Mouse (Mus musculus): ENCODE measurements around the gene Olfr1394.

DNA sequence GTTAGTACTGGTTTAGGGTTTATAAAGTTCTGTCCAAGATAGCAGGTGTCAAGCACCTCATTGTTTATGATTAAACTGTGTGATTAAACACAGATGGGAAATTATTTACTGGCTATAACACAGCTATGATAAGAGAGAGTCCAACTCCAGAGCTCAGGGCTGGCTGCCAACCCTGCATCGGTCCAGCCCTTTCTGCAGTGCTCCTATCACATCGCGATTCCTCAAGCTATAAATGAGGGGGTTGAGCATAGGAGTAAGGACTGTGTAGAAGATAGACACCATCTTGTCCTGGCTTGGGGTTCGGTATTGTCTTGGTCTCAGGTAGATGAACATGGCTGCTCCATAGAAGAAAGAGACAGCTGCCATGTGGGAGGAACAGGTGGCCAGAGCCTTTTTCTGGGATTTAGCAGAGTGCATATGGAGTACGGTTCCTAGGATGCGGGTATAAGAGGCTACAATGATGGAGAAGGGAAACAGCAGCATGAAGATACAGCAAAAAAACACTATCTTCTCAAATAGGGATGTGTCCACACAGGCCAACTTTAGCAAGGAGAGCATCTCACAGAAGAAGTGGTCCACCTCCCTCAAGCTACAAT is 41.5 kb upstream of the Olfr1394 start:
- TF ChIP-seq CTCF (IDR thresholded peaks at IDR 0.05) (no peak), EP300 (IDR thresholded peaks at IDR 0.05) (no peak)
